Mouse (Mus musculus): ENCODE measurements at regions not wholly inside any gene's neighbourhood (a gene's known extent, or its start where the extent isn't known, plus 50 kb on each side); places are given as distances from the start of the nearest gene placed in this dataset.

GRCm38 (mm10) chr1:78050231-78050630 is 146.7 kb downstream of the Pax3 start:
- no peak for DNase-seq

GRCm38 (mm10) chr1:78032336-78032735 is 164.6 kb downstream of the Pax3 start:
- DNase-seq = peak; percentile 12

- DNase-seq = no peak
Observed at GRCm38 (mm10) chr1:78021766-78022165, 175.2 kb downstream of the Pax3 start.

- DNase-seq = no peak
Observed at GRCm38 (mm10) chr1:78021014-78021413, 175.9 kb downstream of the Pax3 start.

DNA sequence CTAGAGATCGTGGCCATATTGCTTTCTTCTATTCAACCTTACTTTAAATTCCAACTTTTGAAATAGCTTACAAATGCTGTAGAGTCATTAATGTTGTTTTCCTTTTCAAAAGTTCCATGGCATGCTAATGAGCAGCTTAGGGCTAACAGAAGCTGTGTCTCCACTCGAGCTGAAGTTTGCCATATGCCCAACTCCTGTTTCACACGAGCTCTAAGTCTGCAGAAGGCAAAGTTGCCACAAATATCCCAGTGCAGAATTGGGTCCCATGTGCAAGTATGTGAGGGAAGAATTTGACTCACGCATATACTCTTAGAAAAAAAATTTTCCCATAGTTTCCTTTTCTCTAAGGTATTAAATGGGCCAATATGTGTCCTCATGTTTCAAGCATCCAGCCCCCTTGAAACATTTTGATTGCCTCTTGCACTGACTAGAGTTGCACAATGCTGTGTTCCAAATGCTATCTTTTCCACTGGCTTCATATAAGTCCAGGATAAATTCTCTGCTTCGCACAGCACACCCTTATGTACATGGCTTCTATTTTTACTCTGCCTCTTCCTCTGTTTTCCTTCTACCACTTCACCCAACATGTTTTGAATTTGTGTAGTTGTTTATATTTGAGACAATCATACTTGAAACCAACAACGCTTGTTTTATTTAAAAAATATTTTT is 178.9 kb downstream of the Pax3 start:
- DNase-seq = peak; percentile 8

DNA sequence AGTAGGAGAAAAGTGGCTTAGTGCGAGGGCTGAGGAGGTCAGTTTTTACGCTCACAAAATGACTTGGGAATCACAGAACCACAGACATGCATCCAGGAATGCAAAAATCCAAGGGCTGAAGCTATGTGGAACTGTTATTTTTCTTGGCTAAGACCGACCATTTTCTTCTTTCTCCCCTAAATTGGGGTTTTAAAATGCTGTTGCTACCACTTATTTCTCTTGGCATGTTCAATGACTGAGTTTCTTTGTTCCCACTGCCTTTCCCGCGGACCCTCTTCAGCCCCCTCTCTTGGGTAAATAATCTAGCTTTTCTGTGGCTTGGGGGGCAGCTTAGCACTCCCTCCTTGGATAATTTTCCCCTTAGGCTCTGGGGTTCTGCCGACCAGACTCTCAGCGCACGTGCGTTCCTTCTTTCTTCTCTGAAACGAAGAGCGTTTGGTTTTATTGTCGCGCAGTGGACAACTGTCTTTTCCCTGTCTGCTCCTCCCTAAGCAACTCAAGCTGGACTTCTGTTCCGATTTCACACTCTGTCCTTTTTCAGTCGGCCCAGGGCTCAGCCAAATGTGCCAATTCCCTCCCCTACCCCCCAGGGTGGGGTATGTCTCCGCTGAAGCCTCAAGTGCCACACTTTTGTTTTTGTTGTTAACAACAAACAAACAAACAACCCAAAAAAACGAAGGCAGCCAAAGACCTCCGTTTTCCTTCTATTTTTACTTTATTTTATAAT is 180.2 kb downstream of the Pax3 start:
- DNase-seq = no peak

GRCm38 (mm10) chr1:78015999-78016398 is 180.9 kb downstream of the Pax3 start:
- DNase-seq = no peak

DNA sequence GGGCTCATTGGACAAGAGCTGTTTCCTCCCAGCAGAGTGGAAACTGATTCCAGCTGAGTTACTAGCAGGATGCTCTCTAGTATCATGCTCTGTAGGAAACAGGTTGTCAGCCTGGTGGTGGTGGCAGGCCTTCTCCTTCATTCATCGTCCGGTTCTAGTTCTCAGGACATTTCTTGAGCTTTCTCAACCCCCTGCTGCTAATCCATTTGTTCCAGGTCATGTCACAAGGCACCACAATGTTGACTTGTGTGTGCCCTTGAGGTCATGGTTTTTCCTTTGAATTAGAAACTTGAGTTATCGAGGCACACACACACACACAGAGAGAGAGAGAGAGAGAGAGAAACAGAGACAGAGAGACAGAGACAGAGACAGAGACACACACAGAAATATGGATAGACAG is 183.5 kb downstream of the Pax3 start:
- no peak for DNase-seq

DNA sequence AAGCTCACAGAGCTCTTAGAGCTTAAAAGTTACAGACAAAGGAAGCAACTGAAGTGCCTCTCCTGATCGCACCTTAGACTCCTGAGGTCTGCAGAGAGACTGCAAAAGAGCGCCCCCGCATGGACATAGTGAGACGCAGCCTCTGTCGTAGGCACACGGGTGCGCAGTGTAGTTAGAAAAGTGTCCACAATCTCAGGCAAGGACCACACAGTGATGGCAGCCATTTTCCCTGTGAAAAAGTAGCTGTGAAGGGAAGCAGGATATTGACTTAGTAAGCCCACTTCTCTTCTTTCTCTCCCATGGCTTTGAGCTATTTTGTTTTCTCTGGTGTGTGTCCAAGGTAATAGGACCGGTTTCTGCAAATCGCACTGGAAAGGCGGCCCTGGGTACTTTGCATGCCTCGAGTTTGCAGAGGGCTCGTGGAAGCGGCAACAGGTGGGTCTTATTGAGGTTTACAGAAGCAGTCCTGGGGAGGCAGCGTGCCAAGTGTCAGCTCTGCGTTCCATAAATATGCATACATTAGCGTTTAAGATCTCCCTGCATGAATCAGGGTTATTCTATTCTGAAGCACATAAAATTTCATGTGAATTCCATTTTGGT is 188.0 kb downstream of the Pax3 start:
- peak; percentile 8 for DNase-seq

- no peak for DNase-seq
Observed at GRCm38 (mm10) chr1:78004376-78004775, 192.6 kb downstream of the Pax3 start.

GRCm38 (mm10) chr1:77998727-77999126 is 198.2 kb downstream of the Pax3 start:
- DNase-seq = no peak

DNA sequence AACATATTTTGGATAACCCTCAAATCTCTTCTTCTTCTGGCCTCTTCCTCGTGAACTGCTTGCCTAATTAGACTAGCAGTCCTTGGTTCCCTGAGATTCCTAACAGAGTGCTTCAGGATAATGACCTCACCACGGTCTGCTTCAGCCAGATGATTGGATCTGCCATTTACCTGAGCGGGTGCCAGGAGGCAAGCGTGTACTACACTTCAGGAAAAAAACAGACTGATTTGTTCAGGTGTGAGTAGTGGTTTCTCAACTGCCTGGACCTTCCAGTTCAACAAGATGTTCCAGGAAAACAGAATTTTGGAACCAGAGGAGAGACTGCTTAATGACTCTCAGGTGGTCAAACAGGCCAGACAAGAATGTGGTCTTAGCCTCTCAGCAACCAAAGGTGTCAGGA is 215.4 kb downstream of the Pax3 start:
- no peak for DNase-seq

- peak; percentile 64 for DNase-seq
Observed at GRCm38 (mm10) chr1:77978696-77979095, 218.2 kb downstream of the Pax3 start.

GRCm38 (mm10) chr1:77975941-77976340 is 221.0 kb downstream of the Pax3 start:
- DNase-seq = no peak

- peak; percentile 60 for DNase-seq
Observed at GRCm38 (mm10) chr1:77972301-77972717, 224.6 kb downstream of the Pax3 start.

DNA sequence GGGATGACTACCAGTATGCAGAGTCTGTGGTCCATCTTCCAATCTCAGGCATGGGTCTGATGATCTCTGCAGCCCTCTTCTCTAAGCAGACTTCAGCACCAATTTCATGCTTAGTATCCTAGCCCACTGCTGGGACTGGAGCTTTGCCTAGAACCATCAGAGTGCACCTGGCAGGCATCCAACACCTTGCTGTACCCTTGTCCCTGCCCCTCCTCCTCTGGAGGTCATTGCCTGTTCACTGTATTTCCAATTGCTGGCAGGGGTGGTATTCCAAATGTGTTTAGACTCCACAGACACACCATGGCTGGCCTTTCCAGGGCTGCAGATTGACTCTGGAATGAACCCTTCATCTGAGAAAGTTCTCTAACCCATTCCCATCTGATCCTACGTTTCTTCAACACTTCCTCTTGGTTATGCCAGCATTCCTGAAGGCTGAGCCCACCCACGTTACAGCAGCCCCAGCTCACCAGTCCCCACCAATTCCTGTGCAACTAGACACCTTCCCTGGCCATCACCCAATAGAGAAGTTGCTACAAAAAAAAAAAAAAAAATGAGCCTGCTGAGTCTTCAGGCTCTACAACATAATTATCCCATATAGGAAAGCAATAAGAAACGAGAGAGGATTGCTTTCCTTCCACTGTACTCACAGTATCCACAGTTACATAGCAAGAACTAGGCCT is 232.1 kb downstream of the Pax3 start:
- no peak for DNase-seq

GRCm38 (mm10) chr1:77959309-77959708 is 237.6 kb downstream of the Pax3 start:
- no peak for DNase-seq

- DNase-seq = no peak
Observed at GRCm38 (mm10) chr1:77957156-77957767, 239.7 kb downstream of the Pax3 start.

- DNase-seq = no peak
Observed at GRCm38 (mm10) chr1:77947894-77948293, 249.0 kb downstream of the Pax3 start.

- no peak for DNase-seq
Observed at GRCm38 (mm10) chr1:77944327-77944645, 252.6 kb downstream of the Pax3 start.

- DNase-seq = no peak
Observed at GRCm38 (mm10) chr1:77943633-77944326, 253.2 kb downstream of the Pax3 start.

DNA sequence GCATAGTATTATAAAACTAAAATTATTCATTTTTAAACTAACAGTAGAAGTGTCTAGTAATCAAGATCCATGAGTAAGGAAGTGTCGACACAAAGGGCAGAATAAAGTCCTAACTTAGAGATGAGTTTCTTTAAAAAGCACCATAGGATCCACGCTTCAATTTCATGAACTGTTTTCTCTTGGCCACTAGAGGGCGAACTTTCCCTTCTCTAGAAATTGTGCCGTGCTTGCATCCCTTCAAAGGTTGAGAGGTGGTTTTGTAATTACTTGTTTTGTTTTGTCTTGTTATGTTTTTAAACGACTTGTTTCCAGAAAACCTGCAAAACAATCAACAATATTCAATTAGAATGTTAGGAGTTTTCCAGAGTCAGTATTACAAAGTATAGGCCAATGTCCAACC is 253.8 kb downstream of the Pax3 start:
- DNase-seq = no peak
